Mouse (Mus musculus): Measurements from ENCODE around the gene Arhgef40.

Gene Arhgef40

DNA sequence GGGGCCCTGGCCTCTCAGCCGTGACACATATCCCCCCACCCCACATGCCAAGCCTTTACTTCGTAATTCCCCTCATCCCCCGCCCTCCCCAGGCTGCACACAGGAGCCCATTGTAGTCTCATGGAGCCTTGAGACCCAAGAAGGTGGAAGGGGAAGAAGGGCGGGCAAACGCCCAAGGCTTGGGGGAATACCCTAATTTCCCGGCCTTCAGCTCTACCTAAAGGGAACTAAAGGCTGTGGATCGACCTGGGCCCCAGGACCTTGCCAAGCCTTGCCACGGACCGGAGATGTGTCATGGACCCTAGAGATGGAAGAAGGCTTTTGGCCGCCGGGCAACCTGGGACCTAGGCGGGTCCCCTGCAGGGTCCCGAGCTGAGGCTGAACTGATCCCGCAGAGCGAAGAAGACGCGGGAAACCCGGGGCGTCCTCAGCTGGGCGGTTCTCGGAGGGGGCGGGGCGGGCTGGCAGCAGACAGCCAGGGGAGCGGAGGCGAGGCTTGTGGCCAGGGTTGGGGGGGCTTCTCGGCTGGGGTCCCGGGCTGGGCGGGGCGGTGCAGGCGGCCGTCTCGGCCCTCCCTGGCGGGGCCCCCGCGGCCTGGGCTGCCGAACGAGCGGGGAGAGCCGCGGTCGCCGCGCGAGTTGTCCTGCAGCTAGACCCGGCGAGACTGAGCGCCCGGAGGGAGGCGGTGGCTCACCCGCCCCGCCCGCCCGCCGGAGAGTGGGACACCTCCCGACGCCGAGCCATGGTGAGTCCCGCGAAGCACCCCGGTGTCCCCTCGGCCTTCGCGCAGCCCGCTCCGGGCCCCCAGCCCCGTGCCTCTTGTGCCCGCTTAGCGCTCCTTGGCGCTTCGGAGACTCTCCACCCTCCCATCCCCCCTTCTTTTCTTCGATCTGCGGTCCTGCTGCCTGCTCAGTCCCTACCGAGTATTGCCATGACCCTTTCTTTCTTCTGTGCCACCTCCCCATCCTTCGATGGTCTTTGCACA is at the start of gene Arhgef40:
Gene Arhgef40, plus strand, starts transcription at position 473 of the 985 bp plus-strand sequence.
- peak; percentile 81 to 87 for DNase-seq (ENCODE audit: low spot score in 2 of 2)

DNA sequence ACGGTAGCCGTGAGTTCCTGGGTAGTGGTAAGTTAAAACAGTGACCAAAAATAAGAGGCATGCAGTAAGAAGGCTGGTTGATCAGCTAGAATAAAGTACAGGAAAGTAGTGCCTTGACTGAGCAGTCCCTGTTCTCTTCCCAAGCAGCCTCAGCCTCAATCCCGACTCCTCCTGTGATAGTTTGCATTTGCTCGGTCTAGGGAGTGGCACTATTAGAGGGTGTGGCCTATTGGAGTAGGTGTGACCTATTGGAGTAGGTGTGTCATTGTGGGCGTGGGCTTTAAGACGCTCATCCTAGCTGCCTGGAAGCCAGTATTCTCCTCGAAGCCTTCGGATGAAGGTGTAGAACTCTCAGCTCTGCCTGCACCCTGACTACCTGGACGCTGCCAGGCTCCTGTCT is 45.5 kb upstream of the Arhgef40 start:
- DNase-seq (ENCODE audit: low spot score in 2 of 2), result no peak

DNA sequence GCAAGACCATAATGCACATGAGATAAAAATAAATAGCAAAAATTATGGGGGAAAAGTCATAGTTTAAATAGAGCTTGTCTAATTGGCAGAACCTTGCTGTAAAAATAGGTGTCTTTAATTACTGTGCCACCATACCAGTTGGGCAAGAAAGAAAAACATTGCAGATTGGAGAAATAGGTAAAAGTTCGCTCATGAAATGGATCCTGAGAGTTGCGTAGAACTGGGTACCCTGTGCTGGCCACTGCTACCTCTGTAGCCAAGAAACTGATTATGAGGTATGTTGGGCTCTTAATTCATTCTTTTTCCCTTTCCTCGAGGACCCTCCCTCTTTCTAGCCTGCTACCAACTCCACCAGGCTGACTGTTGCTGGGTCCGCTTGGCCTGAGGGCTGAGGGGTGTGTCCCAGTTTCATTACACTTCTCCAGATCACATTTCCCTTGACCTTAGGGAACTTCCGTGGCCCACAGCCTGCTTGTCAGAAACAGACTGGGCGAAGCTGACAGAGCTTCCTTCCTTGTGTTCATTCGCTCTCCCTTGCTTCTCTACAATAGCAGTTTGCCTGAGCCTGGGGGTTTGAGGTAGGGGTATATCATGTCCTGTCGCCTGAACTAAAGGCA is 43.5 kb upstream of the Arhgef40 start:
- no peak for DNase-seq (ENCODE audit: low spot score in 2 of 2)

DNA sequence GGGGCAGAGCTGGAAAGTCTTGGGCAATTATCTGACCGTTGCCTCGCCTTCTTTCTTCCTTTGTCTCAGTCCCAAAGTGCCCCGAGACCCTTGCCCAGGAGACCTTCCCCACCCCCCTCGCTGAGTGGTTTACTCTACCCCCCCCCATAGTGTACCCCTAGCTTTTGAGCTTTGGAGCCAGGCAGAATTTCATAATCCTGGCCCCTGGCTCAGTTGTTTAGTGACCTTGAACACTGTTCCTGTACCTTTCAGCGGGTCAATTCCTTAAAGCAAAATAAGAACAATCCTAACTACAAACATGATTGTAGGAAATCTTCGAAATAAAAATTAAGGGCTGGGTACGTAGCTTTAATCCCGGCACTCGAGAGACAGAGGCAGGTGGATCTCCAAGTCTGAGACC is 42.9 kb upstream of the Arhgef40 start:
- no peak for DNase-seq (ENCODE audit: low spot score in 2 of 2)

DNA sequence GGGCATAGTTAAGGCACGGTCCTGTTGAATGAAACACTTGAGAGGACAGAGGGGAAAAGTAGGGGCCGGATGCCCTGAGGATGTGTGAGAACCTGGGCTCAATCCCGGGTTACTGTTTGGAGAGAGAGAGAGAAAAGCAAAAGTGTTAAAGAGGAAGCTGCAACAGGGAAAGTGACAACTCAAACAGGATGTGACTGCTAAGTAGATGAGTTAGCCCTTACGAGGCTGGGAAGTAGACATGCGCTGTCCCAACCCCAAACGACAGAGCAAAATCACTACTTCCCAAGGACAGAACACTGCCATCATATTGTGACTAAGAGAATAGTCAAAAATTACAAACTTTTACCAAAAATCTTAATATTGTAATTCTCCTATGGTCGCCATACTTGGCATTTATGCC is 42.3 kb upstream of the Arhgef40 start:
- DNase-seq (ENCODE audit: low spot score in 2 of 2), result no peak

DNA sequence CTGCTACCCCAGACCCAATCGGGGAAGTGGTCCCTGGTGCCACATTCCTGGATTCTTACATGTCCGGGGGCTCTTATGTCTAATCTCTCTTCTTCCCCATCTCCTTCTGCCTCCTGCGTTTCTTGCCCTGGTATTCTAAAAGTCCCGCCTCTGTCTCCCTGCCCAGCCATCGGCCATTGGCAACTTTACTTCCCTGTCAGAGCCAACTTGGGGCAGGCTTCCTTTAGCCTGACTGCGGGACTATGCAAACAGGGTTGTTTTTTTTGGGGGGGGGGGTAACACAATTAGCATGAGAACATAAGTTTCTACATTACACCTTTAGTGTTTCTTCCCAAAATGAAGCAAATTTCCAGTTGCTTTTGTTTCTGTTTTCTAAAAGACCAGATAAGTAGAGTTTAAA is 41.2 kb upstream of the Arhgef40 start:
- no peak for DNase-seq (ENCODE audit: low spot score in 2 of 2)

DNA sequence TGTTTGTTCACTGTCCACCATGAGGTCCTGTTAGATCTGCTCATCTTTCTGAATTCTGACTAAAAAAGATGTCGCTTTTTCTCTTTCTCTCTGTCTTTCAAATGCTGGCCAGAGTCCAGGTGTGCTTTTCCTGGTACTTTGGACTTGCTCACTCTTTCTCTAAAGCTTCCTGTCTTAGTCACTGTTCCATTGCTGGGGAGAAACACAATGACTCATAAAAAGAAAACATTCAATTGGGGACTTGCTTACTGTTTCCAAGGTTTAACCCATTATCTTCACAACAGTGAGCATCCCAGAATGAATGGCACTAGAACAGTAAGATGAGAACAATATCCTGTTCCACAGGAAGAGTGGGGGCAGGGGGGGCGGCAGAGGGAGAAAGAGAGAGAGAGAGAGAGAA is 24.2 kb upstream of the Arhgef40 start:
- DNase-seq (ENCODE audit: low spot score in 2 of 2), result no peak

DNA sequence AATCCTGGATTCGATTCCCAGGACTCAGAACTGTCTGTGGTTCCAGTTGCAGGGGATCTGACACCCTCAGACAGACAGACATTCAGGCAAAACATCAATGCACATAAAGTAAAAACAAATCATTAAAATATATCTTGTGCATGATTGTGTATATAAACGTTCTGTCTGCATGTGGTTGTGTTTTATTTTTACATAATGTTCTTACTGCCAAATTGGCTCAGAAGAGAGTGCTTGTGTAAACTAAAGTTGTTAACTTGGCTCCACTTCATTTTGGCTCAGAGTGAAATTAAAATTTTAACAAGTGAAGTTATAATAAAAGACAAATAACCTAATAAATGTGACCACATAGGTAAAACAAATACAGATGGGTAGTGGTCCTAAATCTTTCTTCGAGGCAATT is 17.1 kb upstream of the Arhgef40 start:
- DNase-seq (ENCODE audit: low spot score in 2 of 2), result no peak

DNA sequence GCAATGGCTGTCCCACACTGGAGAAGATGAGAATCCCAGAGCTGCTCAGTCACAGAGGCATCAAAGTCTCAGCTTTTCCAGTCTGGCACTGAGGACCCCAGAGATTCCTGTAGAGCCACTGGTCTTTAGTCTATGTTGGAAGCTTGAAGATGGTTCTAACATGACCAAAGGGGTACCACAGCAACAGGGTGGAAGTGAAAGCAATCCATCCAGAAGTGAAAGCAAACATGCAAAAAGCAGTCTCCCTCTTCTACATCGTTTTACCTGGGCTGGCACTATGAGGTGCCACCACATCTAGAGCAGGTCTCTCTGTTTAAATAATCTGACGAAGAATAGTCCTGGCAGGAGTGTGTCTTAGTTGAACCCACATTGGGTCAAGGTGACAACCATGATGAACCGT is 5.3 kb upstream of the Arhgef40 start:
- DNase-seq (ENCODE audit: low spot score in 2 of 2), result no peak

DNA sequence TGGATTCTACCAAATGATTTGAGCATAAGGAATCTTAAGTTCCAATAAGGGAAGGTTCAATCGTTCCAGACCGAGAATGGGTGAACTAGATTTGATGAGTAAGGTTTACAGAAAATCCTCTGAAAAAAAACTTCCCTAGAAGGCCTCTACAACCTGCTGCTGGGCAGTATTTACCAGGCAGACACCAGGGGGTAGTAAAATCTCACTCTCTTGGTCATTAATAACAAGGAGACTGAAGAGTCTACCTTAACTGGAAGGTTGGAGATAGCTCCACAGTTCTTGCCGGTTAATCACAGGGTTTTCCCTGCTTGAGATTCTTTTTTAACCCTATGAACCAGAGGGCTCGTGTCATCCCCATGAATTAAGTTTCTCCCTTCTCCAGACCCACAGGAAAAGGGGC is 1.3 kb upstream of the Arhgef40 start:
- no peak for DNase-seq (ENCODE audit: low spot score in 2 of 2)

DNA sequence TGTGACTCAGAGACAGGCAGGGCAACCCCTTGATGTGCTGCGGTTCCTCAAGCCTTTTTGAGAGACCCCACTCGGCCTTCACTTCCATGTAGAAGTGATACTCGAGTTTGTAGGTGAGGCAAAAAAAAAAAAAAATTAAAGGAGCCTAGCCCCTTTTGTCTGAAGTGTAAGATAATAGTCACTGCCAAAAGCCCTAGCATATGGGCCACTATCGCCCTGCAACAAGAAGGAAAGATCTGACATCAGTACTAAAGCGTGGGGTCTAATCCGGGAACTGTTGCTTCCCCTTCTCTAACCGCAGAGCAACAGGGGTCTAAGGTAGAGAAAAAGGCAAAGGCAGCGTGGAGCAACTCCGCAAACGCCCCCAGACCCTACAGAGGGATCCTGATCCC is 668 bp upstream of the Arhgef40 start:
- no peak for DNase-seq (ENCODE audit: low spot score in 2 of 2)

DNA sequence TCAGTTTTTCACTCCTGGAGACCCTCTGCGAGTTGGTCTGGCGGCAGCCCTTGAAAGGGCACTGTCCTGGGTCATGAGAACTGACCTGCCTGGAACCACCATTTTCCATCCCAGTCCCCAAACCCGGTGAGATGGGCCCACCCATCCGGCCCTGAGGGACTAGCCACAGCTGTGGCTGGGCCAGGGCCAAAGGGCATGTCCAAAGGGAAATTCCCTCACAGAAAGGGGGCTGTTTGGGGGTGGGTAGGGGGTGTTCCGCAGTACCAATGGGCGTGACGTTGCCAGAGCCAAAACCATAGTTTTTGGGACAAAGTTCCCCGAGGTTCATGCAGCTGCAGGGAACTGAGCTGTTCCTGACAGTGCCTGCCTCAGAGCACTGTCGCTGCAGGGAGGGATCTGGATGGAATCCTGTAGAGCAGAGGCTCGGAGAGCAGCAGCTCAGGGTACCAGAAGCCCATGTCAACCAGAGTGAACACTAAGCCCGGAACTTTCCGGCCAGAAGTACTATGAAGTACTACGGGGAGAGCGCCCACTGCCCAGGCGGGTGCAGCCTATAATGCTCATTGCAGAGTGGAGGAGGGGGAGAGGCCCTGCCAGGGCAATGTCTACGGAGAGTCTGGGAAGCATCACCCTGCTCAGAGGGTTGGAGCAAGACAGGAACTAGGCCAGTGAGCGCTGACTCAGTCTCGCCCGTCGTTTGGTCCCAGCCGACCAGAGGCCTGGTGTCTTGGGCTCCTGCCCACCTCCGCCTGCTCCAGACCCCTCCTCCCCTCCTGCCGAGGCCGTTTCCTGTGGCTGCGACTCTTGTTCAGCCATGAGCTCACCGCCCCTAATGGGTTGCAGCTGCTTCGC is 1.0 kb downstream of the Arhgef40 start:
- peak; percentile 87 for DNase-seq (ENCODE audit: low spot score in 2 of 2)

DNA sequence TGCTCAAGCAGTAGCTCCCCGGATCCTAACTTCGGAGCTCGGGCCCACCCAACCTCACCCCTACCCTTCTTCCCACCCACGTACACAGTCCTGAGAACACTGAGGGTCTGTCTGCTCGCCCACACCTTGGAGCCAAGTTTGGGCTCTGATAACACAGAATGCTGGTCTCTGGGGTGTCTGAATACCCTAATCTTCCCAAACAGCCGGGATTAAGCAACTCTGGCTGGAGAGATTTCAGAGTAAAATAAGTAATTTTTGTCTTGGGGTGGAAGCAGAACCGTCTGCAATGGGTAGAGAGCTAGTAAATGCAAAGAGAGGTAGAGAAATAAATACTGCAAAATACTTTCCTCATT is 1.6 kb downstream of the Arhgef40 start:
- no peak for DNase-seq (ENCODE audit: low spot score in 2 of 2)

DNA sequence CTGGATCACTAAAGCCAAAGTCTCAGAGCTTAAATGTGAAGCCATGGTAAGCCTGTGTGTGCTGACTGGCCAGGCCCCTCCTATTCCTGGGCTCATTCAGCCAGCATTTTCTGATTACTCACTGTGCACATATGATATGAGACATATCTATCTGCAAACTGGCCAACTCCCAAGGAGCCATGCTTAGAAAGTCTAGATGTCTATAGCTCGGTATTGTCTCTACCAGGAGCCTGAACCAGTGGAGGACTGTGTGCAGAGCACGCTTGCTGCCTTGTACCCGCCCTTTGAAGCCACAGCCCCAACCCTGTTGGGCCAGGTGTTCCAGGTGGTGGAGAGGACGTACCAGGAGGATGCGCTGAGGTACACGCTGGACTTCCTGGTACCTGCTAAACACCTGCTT is 2.7 kb downstream of the Arhgef40 start:
- no peak for DNase-seq (ENCODE audit: low spot score in 2 of 2)

DNA sequence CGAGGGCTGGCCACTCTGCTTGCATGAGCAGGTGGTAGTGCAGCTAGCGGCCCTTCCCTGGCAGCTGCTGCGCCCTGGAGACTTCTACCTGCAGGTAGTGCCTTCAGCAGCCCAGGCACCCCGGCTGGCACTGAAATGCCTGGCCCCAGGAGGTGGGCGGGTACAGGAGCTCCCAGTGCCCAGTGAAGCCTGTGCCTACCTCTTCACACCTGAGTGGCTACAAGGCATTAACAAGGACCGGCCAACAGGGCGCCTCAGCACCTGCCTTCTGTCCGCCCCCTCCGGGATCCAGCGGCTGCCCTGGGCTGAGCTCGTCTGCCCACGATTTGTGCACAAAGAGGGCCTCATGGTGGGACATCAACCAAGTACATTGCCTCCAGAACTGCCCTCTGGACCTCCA is 4.2 kb downstream of the Arhgef40 start:
- no peak for DNase-seq (ENCODE audit: low spot score in 2 of 2)

DNA sequence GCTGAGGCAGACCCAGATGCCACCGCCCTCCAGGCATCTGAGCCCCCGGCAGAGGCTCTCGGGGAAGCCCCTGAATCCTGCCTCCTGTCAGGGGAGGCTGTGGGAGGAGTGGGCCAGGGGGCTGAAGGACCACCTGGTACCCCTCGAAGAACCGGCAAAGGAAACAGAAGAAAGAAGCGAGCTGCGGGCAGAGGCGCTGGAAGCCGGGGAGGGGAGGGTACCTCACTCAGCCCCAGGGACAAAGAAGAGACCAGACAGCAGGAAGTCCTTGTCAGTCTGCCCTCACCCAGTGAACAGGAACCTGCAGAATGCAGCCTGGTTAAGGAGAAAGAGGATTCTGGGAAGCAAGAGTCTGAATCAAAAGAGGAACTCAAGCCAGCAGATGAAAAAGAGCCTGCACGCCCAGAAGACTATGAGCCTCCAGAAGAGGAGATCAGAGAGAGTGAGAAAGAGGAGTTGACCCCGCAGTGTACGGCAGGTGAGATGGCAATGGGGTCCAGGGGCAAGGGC is 5.0 kb downstream of the Arhgef40 start:
- DNase-seq (ENCODE audit: low spot score in 2 of 2), result no peak

DNA sequence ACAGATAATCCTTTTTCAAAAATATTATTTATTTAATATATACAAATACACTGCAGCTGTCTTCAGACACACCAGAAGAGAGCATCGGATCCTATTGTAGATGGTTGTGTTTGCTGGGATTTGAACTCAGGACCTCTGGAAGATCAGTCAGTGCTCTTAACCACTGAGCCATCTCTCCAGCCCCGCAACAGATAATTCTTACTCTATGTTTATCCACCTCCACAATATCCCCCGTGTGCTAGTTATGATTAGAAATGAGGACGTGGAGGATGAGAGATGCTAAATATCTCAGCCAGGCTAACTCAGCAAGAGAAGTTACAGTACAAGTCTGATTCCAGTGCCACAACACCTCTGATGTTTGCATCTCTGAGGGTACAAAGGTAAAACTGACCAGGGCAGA is 9.9 kb downstream of the Arhgef40 start:
- no peak for DNase-seq (ENCODE audit: low spot score in 2 of 2)

DNA sequence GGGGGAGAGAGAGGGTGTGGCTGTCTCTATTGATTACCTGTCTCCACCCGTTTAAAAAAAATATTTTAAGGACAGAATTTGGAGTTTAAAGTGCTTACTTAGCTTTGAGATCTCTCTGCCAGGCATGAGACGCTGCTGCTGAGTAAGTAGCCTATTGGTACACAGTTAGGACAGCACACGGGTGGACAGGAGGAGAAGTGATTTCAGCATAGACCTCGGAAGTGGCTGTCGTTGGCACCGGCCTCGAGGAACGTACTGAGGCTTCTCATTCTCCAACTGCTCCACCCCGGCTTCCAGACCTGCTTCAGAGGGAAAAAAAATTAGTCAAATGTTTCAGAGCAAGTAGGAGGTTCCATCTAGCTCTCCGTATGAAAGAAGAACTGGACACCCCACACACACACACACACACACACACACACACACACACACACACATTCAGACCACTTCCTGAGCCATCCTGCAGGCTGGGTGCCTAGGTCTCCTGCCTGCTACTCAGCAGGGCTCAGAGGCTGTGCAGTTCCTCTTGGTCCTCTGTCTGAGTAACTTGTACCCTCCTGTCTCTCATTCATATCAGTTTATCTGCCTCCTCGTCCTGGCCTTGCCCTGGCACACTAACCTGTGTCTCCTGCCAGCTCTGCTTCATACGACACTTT is 10.8 kb downstream of the Arhgef40 start:
- no peak for DNase-seq (ENCODE audit: low spot score in 2 of 2)

DNA sequence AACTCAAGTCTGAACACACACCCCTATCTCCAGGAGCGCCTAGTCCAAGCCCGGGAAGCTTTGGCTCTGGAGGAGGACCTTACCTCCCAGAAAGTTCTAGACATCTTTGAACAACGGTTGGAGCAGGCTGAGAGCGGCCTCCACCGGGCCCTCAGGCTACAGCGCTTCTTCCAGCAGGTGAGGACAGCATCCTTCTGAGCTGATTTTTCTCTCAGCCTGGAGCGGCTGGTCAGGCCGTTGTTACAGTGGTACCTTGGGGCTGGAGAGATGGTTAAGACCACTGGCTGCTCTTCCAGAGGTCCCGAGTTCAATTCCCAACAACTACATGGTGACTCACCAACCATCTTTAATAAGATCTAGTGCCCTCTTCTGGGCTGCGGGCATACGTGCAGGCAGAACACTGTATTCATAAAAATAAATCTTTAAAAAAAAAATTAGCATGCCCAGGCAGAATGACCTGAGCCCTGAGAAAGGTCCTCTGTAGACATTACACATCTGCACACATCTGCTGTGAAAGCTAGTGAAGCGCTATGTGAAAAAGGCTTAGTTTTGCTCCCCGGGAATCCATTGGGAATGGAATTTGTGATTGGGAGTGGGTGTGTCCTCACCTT is 11.8 kb downstream of the Arhgef40 start:
- no peak for DNase-seq (ENCODE audit: low spot score in 2 of 2)

DNA sequence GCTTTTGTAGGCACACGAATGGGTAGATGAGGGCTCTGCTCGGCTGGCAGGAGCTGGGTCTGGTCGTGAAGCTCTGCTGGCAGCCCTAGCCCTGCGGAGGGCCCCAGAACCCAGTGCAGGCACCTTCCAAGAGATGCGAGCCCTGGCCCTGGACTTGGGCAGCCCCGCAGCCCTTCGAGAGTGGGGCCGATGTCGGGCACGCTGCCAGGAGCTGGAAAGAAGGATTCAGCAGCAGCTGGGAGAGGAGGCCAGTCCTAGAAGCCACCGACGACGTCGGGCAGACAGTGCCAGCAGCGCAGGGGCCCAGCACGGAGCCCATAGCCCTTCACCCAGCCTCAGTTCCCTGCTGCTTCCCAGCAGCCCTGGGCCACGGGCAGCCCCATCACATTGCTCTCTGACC is 12.3 kb downstream of the Arhgef40 start:
- DNase-seq (ENCODE audit: low spot score in 2 of 2), result no peak

DNA sequence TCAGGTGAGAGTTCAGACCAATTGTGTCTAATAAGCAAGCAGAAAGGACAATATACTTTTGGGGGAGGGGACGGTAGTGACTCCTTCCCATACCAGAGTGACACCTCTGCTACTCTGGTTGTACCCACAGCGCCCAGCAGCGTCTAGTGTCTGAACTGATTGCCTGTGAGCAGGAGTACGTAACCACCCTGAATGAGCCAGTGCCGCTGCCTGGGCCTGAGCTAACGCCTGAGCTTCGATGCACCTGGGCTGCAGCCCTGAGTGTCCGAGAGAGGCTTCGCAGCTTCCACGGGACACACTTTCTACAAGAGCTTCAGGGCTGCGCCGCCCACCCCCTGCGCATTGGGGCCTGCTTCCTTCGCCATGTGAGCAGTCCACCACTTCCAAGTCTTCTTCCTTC is 13.0 kb downstream of the Arhgef40 start:
- no peak for DNase-seq (ENCODE audit: low spot score in 2 of 2)
